Mouse (Mus musculus) lung, embryonic 14.5 days (tissue): ENCODE results near the gene Nus1. TPM values are rescaled to one million over a fixed set of nuclear protein-coding genes. Genes with fewer than 3 reads are reported as not detected.

Experiments used
- ATAC-seq: fragments of 200-750 bp; cut with Nextera tagmentation; 2 replicates; pipeline ENCODE4 v1.8.0; 2017; ENCODE audit warnings: mild to moderate bottlenecking, moderate TSS enrichment, moderate library complexity; ENCODE audit not compliant: insufficient read depth
- DNase-seq: peaks from one replicate; pipeline ENCODE4 v3.0.0-alpha.2; 2015
- H3K27ac ChIP-seq: fragments of 300-500 bp; sonication (generic); 2 replicates; pipeline ENCODE4 v1.5.1; 2014; ENCODE audit warnings: low read depth, mild to moderate bottlenecking, moderate library complexity
- H3K27me3 ChIP-seq: fragments of 300-500 bp; sonication (generic); 2 replicates; pipeline ENCODE4 v1.6.1; 2014; ENCODE audit warnings: low read length, control low read depth; ENCODE audit not compliant: insufficient read depth
- H3K36me3 ChIP-seq: fragments of 300-500 bp; sonication (generic); 2 replicates; pipeline ENCODE4 v1.6.1; 2014; ENCODE audit warnings: control low read depth; ENCODE audit not compliant: insufficient read depth
- H3K4me1 ChIP-seq: fragments of 300-500 bp; sonication (generic); 2 replicates; pipeline ENCODE4 v1.6.1; 2014; ENCODE audit warnings: antibody characterized with exemption, control low read depth; ENCODE audit not compliant: insufficient read depth
- H3K4me2 ChIP-seq: fragments of 300-500 bp; sonication (generic); 2 replicates; pipeline ENCODE4 v1.6.1; 2014; ENCODE audit warnings: mild to moderate bottlenecking
- H3K4me3 ChIP-seq: fragments of 300-500 bp; sonication (generic); 2 replicates; pipeline ENCODE4 v1.5.1; 2014; ENCODE audit warnings: low read depth, low read length
- H3K9ac ChIP-seq: fragments of 300-500 bp; sonication (generic); 2 replicates; pipeline ENCODE4 v1.6.1; 2014
- H3K9me3 ChIP-seq: fragments of 300-500 bp; sonication (generic); 2 replicates; pipeline ENCODE4 v1.6.1; 2016; ENCODE audit warnings: low read depth, low read length, control low read depth
- CTCF ChIP-seq: IDR thresholded peaks from 2 replicates; pipeline ENCODE4 v1.5.1; 2016; ENCODE audit warnings: antibody characterized with exemption, low read depth
- WGBS: fragments of 180-500 bp; shearing (Covaris S2); extraction: QIAGEN DNeasy Blood & Tissue Kit; methylation state at CpG from one replicate; pipeline ENCODE4 v1.1.7; 2014; 5-methylcytosine and 5-hydroxymethylcytosine counted together
- polyA plus RNA-seq: library from polyadenylated mRNA; unstranded; fragments of >200 nt; fragmentation: Nextera tagmentation; extraction: Ambion mirVana; gene quantifications from 2 replicates; pipeline ENCODE4 v1.2.1, GENCODE M21; 2014

The Nus1 gene
- polyA plus RNA-seq, 1 experiment from 2014 or later, result 13.1 TPM

DNA sequence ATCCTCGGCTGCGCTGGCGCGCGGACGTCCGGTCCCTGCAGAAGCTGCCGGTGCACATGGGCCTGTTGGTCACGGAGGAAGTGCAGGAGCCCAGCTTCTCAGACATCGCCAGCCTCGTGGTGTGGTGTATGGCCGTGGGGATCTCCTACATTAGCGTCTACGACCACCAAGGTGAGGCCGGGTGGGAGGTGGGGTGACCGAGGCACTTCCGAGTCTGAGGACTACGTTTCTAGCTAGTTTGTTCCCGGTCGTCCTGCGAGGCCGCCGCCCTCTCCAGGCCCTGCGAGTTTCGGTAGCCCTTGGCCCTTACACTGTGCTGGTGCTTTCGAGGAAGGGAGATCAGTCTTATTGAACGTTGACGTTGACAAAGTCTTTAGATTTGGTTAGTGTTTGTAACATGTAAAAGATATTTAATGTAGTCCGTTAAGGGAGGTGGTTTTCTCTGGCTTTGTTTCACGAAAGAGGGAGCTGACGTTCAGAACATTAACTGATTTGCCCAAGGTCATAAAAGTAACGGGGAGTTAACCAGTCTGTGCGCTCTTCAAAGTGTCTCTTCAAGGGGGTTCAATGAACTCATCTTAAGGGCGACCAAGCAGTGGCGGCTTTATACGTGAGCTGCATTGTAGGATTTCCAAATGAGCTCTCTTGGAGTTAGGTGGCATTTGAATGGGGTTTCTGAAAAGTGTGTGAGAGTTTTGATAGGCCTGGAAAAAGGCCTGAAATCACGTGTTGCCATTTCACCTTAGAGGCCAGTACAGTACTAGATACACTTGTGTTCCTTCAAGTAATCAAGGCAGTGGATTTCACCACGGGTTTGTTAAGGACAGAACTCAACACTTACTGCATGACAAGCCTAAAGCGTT is 882 bp downstream of the Nus1 start:
- DNase-seq, result peak; percentile 49
- H3K36me3 ChIP-seq, result no peaks in the 10 kb centered on the region
- TF ChIP-seq CTCF, result no peak
- H3K27me3 ChIP-seq, result no peaks in the 10 kb centered on the region
- peak overlapping the region; percentile 81 for H3K4me2 ChIP-seq
- H3K9ac ChIP-seq, result peak overlapping the region; percentile 93
- 1% methylated on average over 39 of the region's 39 CpGs for WGBS
- H3K4me3 ChIP-seq, result peak overlapping the region; percentile 96
- peak overlapping the region; percentile 90 for H3K27ac ChIP-seq
- H3K9me3 ChIP-seq, result no peaks in the 10 kb centered on the region
- peaks cover 7% of the 10 kb centered on the region for H3K4me1 ChIP-seq
- peak; percentile 35; the same call in 1 of the 2 replicates for ATAC-seq

GRCm38 (mm10) chr10:52418931-52419330 is 1.6 kb downstream of the Nus1 start:
- no peak for TF ChIP-seq CTCF

GRCm38 (mm10) chr10:52419402-52419801 is 2.1 kb downstream of the Nus1 start:
- ATAC-seq, result no peak
- Histone ChIP-seq H3K9me3 (no peaks in the 10 kb centered on the region), H3K4me2 (peak overlapping the region; percentile 81), H3K4me1 (peaks cover 7% of the 10 kb centered on the region), H3K4me3 (peak overlapping the region; percentile 96; the same call in 1 of the 2 replicates), H3K36me3 (no peaks in the 10 kb centered on the region), H3K27me3 (no peaks in the 10 kb centered on the region), H3K27ac (no peak overlapping the region), H3K9ac (no peak overlapping the region)
- no peak for DNase-seq
- no peak for TF ChIP-seq CTCF
- whole genome bisulfite sequencing, result 68% methylated on average over 4 of the region's 4 CpGs

More at GRCm38 (mm10) chr10:52418931-52419330, 1.6 kb downstream of the Nus1 start:
- Histone ChIP-seq H3K9me3 (no peaks in the 10 kb centered on the region), H3K36me3 (no peaks in the 10 kb centered on the region), H3K4me2 (peak overlapping the region; percentile 81), H3K9ac (peak overlapping the region; percentile 93), H3K27me3 (no peaks in the 10 kb centered on the region), H3K4me1 (peaks cover 7% of the 10 kb centered on the region), H3K27ac (no peak overlapping the region; the same call in 1 of the 2 replicates), H3K4me3 (peak overlapping the region; percentile 96)
- 46% methylated on average over 5 of the region's 5 CpGs for WGBS
- no peak for DNase-seq
- ATAC-seq, result no peak

DNA sequence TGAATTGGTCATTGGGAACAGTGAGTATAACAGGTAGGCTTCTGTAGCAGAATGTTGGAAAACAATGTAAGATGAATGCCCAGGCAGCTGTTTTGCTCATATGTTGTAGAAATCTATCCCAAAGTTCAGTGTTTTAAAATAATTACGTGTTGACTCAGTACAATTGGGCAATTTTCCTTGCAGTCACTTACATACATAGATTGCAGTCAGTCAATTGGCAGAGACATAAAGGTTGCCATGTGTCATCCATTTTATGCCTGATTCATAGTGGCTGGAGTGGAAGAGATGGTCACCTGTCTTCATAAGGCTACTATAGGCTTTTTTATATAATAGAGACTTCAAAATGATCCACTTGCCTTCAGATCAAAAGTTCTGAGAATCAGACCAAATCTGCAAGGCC is 3.2 kb downstream of the Nus1 start:
- Histone ChIP-seq H3K4me1 (peaks cover 7% of the 10 kb centered on the region), H3K9ac (no peak overlapping the region), H3K9me3 (no peaks in the 10 kb centered on the region), H3K27ac (no peak overlapping the region), H3K27me3 (no peaks in the 10 kb centered on the region), H3K4me2 (no peak overlapping the region), H3K36me3 (no peaks in the 10 kb centered on the region), H3K4me3 (no peak overlapping the region)
- no peak for ATAC-seq
- DNase-seq, result no peak
- WGBS, result 87% methylated on average over 1 of the region's 1 CpGs
- TF ChIP-seq CTCF, result no peak

DNA sequence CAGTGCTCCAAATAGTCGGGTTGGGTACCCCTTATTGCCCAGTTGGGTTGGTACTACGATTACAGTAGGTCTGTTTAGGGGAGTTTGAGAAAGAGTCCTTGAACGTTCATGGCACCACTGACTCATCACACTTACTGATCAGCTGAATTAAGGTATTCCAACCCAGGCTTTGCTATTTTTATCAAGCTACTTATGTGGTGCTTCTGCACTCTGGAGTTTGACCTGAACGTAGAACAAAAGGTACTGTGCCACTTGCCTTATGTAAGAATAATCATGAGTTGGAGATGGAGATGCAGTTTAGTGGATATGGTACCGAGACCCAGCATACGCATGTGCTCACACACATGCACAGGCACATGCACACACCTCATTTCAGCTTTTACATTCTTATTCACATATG is 4.4 kb downstream of the Nus1 start:
- H3K4me1 ChIP-seq, result peaks cover 7% of the 10 kb centered on the region
- TF ChIP-seq CTCF, result no peak
- no peaks in the 10 kb centered on the region for H3K9me3 ChIP-seq
- H3K27ac ChIP-seq, result no peak overlapping the region
- ATAC-seq (no peak), DNase-seq (no peak)
- no peaks in the 10 kb centered on the region for H3K36me3 ChIP-seq
- no peak overlapping the region for H3K9ac ChIP-seq
- no peak overlapping the region for H3K4me3 ChIP-seq
- no peaks in the 10 kb centered on the region for H3K27me3 ChIP-seq
- 84% methylated on average over 6 of the region's 6 CpGs for WGBS
- H3K4me2 ChIP-seq, result no peak overlapping the region

DNA sequence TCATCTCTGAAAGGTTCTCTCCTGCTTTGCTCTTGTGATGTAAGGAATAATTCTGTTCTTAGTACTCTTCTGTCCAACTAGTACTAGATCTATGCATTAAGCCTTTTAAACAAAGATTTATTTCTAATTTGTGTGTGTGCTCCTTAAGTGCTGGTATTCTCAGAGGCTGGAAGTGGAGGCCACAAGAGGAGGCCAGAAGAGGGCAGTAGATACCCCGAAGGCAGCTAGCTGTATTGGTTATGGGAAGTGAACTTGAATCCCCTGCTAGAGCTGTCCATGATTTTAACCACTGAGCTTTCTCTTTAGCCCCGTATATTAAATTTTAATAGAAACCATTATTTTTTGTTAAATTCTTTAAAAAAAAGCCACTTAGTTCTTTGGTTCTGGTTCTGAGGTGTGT is 5.8 kb downstream of the Nus1 start:
- ATAC-seq (no peak), DNase-seq (no peak)
- H3K4me3 ChIP-seq, result no peak overlapping the region
- 79% methylated on average over 2 of the region's 2 CpGs for WGBS
- peaks cover 7% of the 10 kb centered on the region for H3K4me1 ChIP-seq
- H3K9me3 ChIP-seq, result no peaks in the 10 kb centered on the region
- H3K36me3 ChIP-seq, result no peaks in the 10 kb centered on the region
- H3K27ac ChIP-seq, result no peak overlapping the region
- no peak overlapping the region for H3K4me2 ChIP-seq
- no peaks in the 10 kb centered on the region for H3K27me3 ChIP-seq
- no peak overlapping the region for H3K9ac ChIP-seq
- peak; percentile 23; the same call in 1 of the 2 replicates for TF ChIP-seq CTCF

- peaks cover 16% of the 10 kb centered on the region for H3K36me3 ChIP-seq
- no peak overlapping the region for H3K4me2 ChIP-seq
- no peaks in the 10 kb centered on the region for H3K27me3 ChIP-seq
- ATAC-seq, result no peak
- no peaks in the 10 kb centered on the region for H3K4me1 ChIP-seq
- TF ChIP-seq CTCF, result no peak
- H3K9ac ChIP-seq, result no peak overlapping the region
- no peak overlapping the region for H3K27ac ChIP-seq
- no peak for DNase-seq
- WGBS, result 76% methylated on average over 7 of the region's 7 CpGs
- no peaks in the 10 kb centered on the region for H3K9me3 ChIP-seq
- no peak overlapping the region for H3K4me3 ChIP-seq
These were observed 9.1 kb downstream of the Nus1 start for GRCm38 (mm10) chr10:52426314-52426980.
